Mouse (Mus musculus) hindbrain, embryonic 13.5 days (tissue): Measurements from ENCODE around the gene Abca7. TPM values are rescaled to one million over a fixed set of nuclear protein-coding genes. Genes with fewer than 3 reads are reported as not detected.
"Not testable (repeated sequence)": the region's sequence is repeated elsewhere in the genome, so short reads cannot be mapped to it uniquely, and the experiment has no call there.

Source experiments
- ATAC-seq: fragments of 200-750 bp; cut with Nextera tagmentation; 2 replicates; pipeline ENCODE4 v1.8.0; 2017; ENCODE audit warnings: moderate TSS enrichment; ENCODE audit not compliant: low FRiP score
- H3K27ac ChIP-seq: fragments of 300-500 bp; sonication (generic); 2 replicates; pipeline ENCODE4 v1.5.1; 2015; ENCODE audit warnings: inconsistent platforms, mild to moderate bottlenecking, moderate library complexity
- H3K27me3 ChIP-seq: fragments of 300-500 bp; sonication (generic); 2 replicates; pipeline ENCODE4 v1.6.1; 2015; ENCODE audit warnings: mild to moderate bottlenecking, inconsistent platforms
- H3K36me3 ChIP-seq: fragments of 300-500 bp; sonication (generic); 2 replicates; pipeline ENCODE4 v1.6.1; 2015; ENCODE audit warnings: mild to moderate bottlenecking, inconsistent platforms
- H3K4me1 ChIP-seq: fragments of 300-500 bp; sonication (generic); replicated peaks from 2 replicates; pipeline ENCODE4 v1.6.1; 2015; ENCODE audit warnings: inconsistent platforms
- H3K4me2 ChIP-seq: fragments of 300-500 bp; sonication (generic); 2 replicates; pipeline ENCODE4 v1.6.1; 2015; ENCODE audit warnings: inconsistent platforms, mild to moderate bottlenecking, moderate library complexity
- H3K4me3 ChIP-seq: fragments of 300-500 bp; sonication (generic); 2 replicates; pipeline ENCODE4 v1.5.1; 2015; ENCODE audit warnings: mild to moderate bottlenecking, inconsistent platforms
- H3K9ac ChIP-seq: fragments of 300-500 bp; sonication (generic); 2 replicates; pipeline ENCODE4 v1.6.1; 2015; ENCODE audit warnings: mild to moderate bottlenecking, inconsistent platforms
- H3K9me3 ChIP-seq: fragments of 300-500 bp; sonication (generic); 2 replicates; pipeline ENCODE4 v1.6.1; 2016; ENCODE audit warnings: inconsistent platforms
- WGBS: fragments of 180-500 bp; shearing (Covaris S2); methylation state at CpG from one replicate; pipeline ENCODE4 v1.1.7; 2015; 5-methylcytosine and 5-hydroxymethylcytosine counted together
- polyA plus RNA-seq: library from polyadenylated mRNA; unstranded; fragments of >200 nt; fragmentation: Nextera tagmentation; extraction: Ambion mirVana; gene quantifications from 2 replicates; pipeline ENCODE4 v1.2.1, GENCODE M21; 2015

Abca7 gene
- 5.2 and 6.1 TPM in 2 replicates for polyA plus RNA-seq

- H3K9ac ChIP-seq, result peak within 1 kb of the TSS; percentile 63
- ATAC-seq, result peak; percentile 87
- peak within 1 kb of the TSS; percentile 73 for H3K4me2 ChIP-seq
- under 1% methylated on average over 34 of the region's 34 CpGs for WGBS
- H3K36me3 ChIP-seq, result 0 out of 2 replicates have a peak, but pooled peaks cover 5% of the 10 kb centered on the region
- H3K4me1 ChIP-seq, result peaks cover 25% of the 10 kb centered on the region
- H3K27me3 ChIP-seq, result peaks cover 38% of the 10 kb centered on the region
- peak within 1 kb of the TSS; percentile 46 for H3K4me3 ChIP-seq
- peak within 1 kb of the TSS; percentile 80 for H3K27ac ChIP-seq
- 0 out of 2 replicates have a peak, but pooled peaks cover 3% of the 10 kb centered on the region for H3K9me3 ChIP-seq
These were observed at the start of gene Abca7 for GRCm38 (mm10) chr10:79996272-79997033. Gene Abca7 (plus strand): TSS chr10:79996494.

- no peak overlapping the region for H3K4me2 ChIP-seq
- H3K36me3 ChIP-seq, result peaks cover 48% of the 10 kb centered on the region
- H3K9me3 ChIP-seq, result no peaks in the 10 kb centered on the region
- H3K9ac ChIP-seq, result peak overlapping the region; percentile 46; the same call in 1 of the 2 replicates
- 0 out of 2 replicates have a peak overlapping the region, but pooled peaks have one; percentile 45 for H3K27ac ChIP-seq
- no peak overlapping the region for H3K4me3 ChIP-seq
- ATAC-seq, result peak; percentile 14; the same call in 1 of the 2 replicates
- H3K27me3 ChIP-seq, result no peaks in the 10 kb centered on the region
- 19% methylated on average over 7 of the region's 7 CpGs for WGBS
- H3K4me1 ChIP-seq, result peaks cover 32% of the 10 kb centered on the region
These were observed 49.5 kb upstream of the Abca7 start for GRCm38 (mm10) chr10:79946752-79947322.

GRCm38 (mm10) chr10:79947502-79947901 is 48.8 kb upstream of the Abca7 start:
- H3K36me3 ChIP-seq, result peaks cover 44% of the 10 kb centered on the region
- H3K27ac ChIP-seq, result no peak overlapping the region
- 73% methylated on average over 6 of the region's 6 CpGs for WGBS
- H3K9me3 ChIP-seq, result no peaks in the 10 kb centered on the region
- H3K4me1 ChIP-seq, result peaks cover 32% of the 10 kb centered on the region
- no peak for ATAC-seq
- no peak overlapping the region for H3K4me2 ChIP-seq
- H3K27me3 ChIP-seq, result no peaks in the 10 kb centered on the region
- H3K9ac ChIP-seq, result no peak overlapping the region
- no peak overlapping the region for H3K4me3 ChIP-seq

- H3K4me3 ChIP-seq, result no peak overlapping the region
- no peak overlapping the region for H3K4me2 ChIP-seq
- peaks cover 24% of the 10 kb centered on the region for H3K4me1 ChIP-seq
- WGBS, result 96% methylated on average over 4 of the region's 4 CpGs
- ATAC-seq, result no peak
- H3K36me3 ChIP-seq, result peaks cover 56% of the 10 kb centered on the region
- no peaks in the 10 kb centered on the region for H3K27me3 ChIP-seq
- no peak overlapping the region for H3K27ac ChIP-seq
- no peak overlapping the region for H3K9ac ChIP-seq
- no peaks in the 10 kb centered on the region for H3K9me3 ChIP-seq
These were observed 46.4 kb upstream of the Abca7 start for GRCm38 (mm10) chr10:79949873-79950272.

GRCm38 (mm10) chr10:79950661-79951060 is 45.6 kb upstream of the Abca7 start:
- Histone ChIP-seq H3K4me2 (no peak overlapping the region), H3K9ac (no peak overlapping the region), H3K36me3 (peaks cover 56% of the 10 kb centered on the region), H3K4me1 (peaks cover 16% of the 10 kb centered on the region), H3K9me3 (no peaks in the 10 kb centered on the region), H3K4me3 (no peak overlapping the region), H3K27me3 (0 out of 2 replicates have a peak, but pooled peaks cover under 1% of the 10 kb centered on the region), H3K27ac (no peak overlapping the region; the same call in 1 of the 2 replicates)
- WGBS, result 82% methylated on average over 18 of the region's 18 CpGs
- no peak for ATAC-seq

GRCm38 (mm10) chr10:79953946-79954345 is 42.3 kb upstream of the Abca7 start:
- Histone ChIP-seq H3K36me3 (peaks cover 42% of the 10 kb centered on the region), H3K4me1 (0 out of 2 replicates have a peak, but pooled peaks cover 3% of the 10 kb centered on the region), H3K9me3 (no peaks in the 10 kb centered on the region), H3K4me3 (no peak overlapping the region), H3K9ac (no peak overlapping the region), H3K27ac (no peak overlapping the region), H3K27me3 (0 out of 2 replicates have a peak, but pooled peaks cover 9% of the 10 kb centered on the region), H3K4me2 (no peak overlapping the region)
- WGBS, result 82% methylated on average over 6 of the region's 6 CpGs
- ATAC-seq, result no peak

- peak overlapping the region; percentile 55; the same call in 1 of the 2 replicates for H3K9ac ChIP-seq
- H3K4me2 ChIP-seq, result no peak overlapping the region
- H3K27ac ChIP-seq, result no peak overlapping the region
- ATAC-seq, result no peak
- H3K4me3 ChIP-seq, result no peak overlapping the region
- H3K4me1 ChIP-seq, result peaks cover 7% of the 10 kb centered on the region
- 0 out of 2 replicates have a peak, but pooled peaks cover 9% of the 10 kb centered on the region for H3K27me3 ChIP-seq
- no peaks in the 10 kb centered on the region for H3K9me3 ChIP-seq
- 77% methylated on average over 9 of the region's 9 CpGs for WGBS
- H3K36me3 ChIP-seq, result peaks cover 25% of the 10 kb centered on the region
These were observed 40.6 kb upstream of the Abca7 start for GRCm38 (mm10) chr10:79955691-79956090.

- Histone ChIP-seq H3K36me3 (peaks cover 18% of the 10 kb centered on the region), H3K4me3 (no peak overlapping the region), H3K4me2 (no peak overlapping the region), H3K4me1 (peaks cover 13% of the 10 kb centered on the region), H3K27me3 (0 out of 2 replicates have a peak, but pooled peaks cover 9% of the 10 kb centered on the region), H3K9me3 (no peaks in the 10 kb centered on the region), H3K27ac (no peak overlapping the region), H3K9ac (0 out of 2 replicates have a peak overlapping the region, but pooled peaks have one; percentile 8)
- WGBS, result 20% methylated on average over 4 of the region's 4 CpGs
- ATAC-seq, result no peak
These were observed 39.6 kb upstream of the Abca7 start for GRCm38 (mm10) chr10:79956643-79957154.

GRCm38 (mm10) chr10:79958140-79958816 is 38.0 kb upstream of the Abca7 start:
- Histone ChIP-seq H3K9me3 (no peaks in the 10 kb centered on the region), H3K4me2 (no peak overlapping the region), H3K27me3 (0 out of 2 replicates have a peak, but pooled peaks cover 9% of the 10 kb centered on the region), H3K27ac (no peak overlapping the region), H3K4me1 (peaks cover 13% of the 10 kb centered on the region), H3K36me3 (peaks cover 21% of the 10 kb centered on the region), H3K4me3 (no peak overlapping the region), H3K9ac (peak overlapping the region; percentile 39; the same call in 1 of the 2 replicates)
- WGBS, result 10% methylated on average over 21 of the region's 21 CpGs
- no peak for ATAC-seq

GRCm38 (mm10) chr10:79959412-79959811 is 36.9 kb upstream of the Abca7 start:
- H3K9me3 ChIP-seq, ATAC-seq, H3K4me3 ChIP-seq, H3K27me3 ChIP-seq, H3K27ac ChIP-seq, H3K9ac ChIP-seq: not testable (repeated sequence)
- Histone ChIP-seq H3K36me3 (peaks cover 28% of the 10 kb centered on the region), H3K4me1 (peaks cover 13% of the 10 kb centered on the region), H3K4me2 (peak overlapping the region; percentile 4; the same call in 1 of the 2 replicates)
- WGBS, result 69% methylated on average over 5 of the region's 10 CpGs

GRCm38 (mm10) chr10:79959847-79960601 is 36.3 kb upstream of the Abca7 start, which contains the start of gene Wdr18:
Gene Wdr18 (plus strand): TSS chr10:79960152.
- Histone ChIP-seq H3K9me3 (no peaks in the 10 kb centered on the region), H3K4me3 (peak within 1 kb of the TSS; percentile 95), H3K36me3 (peaks cover 34% of the 10 kb centered on the region), H3K4me1 (peaks cover 13% of the 10 kb centered on the region), H3K27me3 (0 out of 2 replicates have a peak, but pooled peaks cover 9% of the 10 kb centered on the region), H3K9ac (peak within 1 kb of the TSS; percentile 91), H3K4me2 (peak within 1 kb of the TSS; percentile 92), H3K27ac (peak within 1 kb of the TSS; percentile 81)
- WGBS, result under 1% methylated on average over 61 of the region's 61 CpGs
- ATAC-seq, result peak; percentile 98
